Mouse (Mus musculus) megakaryocyte, embryonic 14.5 days (primary cell): ENCODE data around the gene Klhl32.

Experiments used
- FLI1 ChIP-seq: IDR thresholded peaks from 2 replicates; pipeline ENCODE4 v1.6.1; 2012; ENCODE audit warnings: low read length, inconsistent platforms, mixed read lengths
- GATA1 ChIP-seq: IDR thresholded peaks from 3 replicates; pipeline ENCODE4 v1.6.1; 2012; ENCODE audit warnings: mixed read lengths, low read length, inconsistent platforms, borderline replicate concordance

GRCm38 (mm10) chr4:24865691-24866090 lies 14.8 kb upstream of the Klhl32 start:
- no peak for TF ChIP-seq GATA1
- TF ChIP-seq FLI1, result no peak
